ENCODE assay signal across 20 mouse cellular contexts in genomic region chr11:117694050-117694449, GRCm38 (mm10). TPM values are rescaled to one million over a fixed set of nuclear protein-coding genes. Genes with fewer than 3 reads are reported as not detected.
DNase-seq lines count a peak whose midpoint lies in the region; ATAC-seq and TF ChIP-seq lines count a peak whose summit lies in the region.
"Had no signal": no experiment of that assay in that cellular context is flagged by ENCODE, and none has a peak within 500 bp of the region (broad histone marks: within the 10 kb centered on the region; RNA-seq: fewer than 3 reads in every experiment).

No protein-coding gene starts in this region.

- no peak for ATAC-seq in heart, embryonic 16.5 days (replicated peaks; ENCODE audit: extremely low read depth, insufficient read depth, low FRiP score)
- peak; percentile 74 for ATAC-seq in lung, postnatal 0 days
- ATAC-seq in hematopoietic stem cell, adult 5-6 weeks (replicated peaks in 1 of 2; ENCODE audit: insufficient read depth in 1 of 2, low FRiP score in 2 of 2, low TSS enrichment in 1 of 2, low read depth in 1 of 2, poor library complexity in 2 of 2, severe bottlenecking in 2 of 2), result peak; percentile 17 to 48; a peak in 1 of 4 replicates
- ATAC-seq: forebrain, embryonic 16.5 days; intestine, embryonic 16.5 days; Patski had no signal

- H3K36me3 ChIP-seq in heart, embryonic 10.5 days, result no peaks in the 10 kb centered on the region
- H3K36me3 ChIP-seq in heart, embryonic 16.5 days (ENCODE audit: control insufficient read depth, insufficient read depth), result no peaks in the 10 kb centered on the region
- no peaks in the 10 kb centered on the region for H3K36me3 ChIP-seq in lung, postnatal 0 days (ENCODE audit: insufficient read depth, low read length)
- H3K36me3 ChIP-seq: embryonic facial prominence, embryonic 13.5 days; forebrain, embryonic 12.5 days; hindbrain, embryonic 15.5 days had no signal

- peaks cover 49% of the 10 kb centered on the region for H3K4me1 ChIP-seq in heart, embryonic 10.5 days
- peaks cover 34% of the 10 kb centered on the region for H3K4me1 ChIP-seq in heart, embryonic 16.5 days (ENCODE audit: control insufficient read depth, insufficient read depth, low read length)
- H3K4me1 ChIP-seq in lung, postnatal 0 days (ENCODE audit: insufficient read depth, low read depth, low read length), result no peaks in the 10 kb centered on the region

- TF ChIP-seq EP300 in lung, postnatal 0 days (IDR thresholded peaks at IDR 0.05), result no peak

- no peak overlapping the region for H3K4me3 ChIP-seq in heart, embryonic 10.5 days
- H3K4me3 ChIP-seq in heart, embryonic 16.5 days (ENCODE audit: low read length), result no peak overlapping the region
- no peak overlapping the region for H3K4me3 ChIP-seq in lung, postnatal 0 days (ENCODE audit: low read depth, low read length)
- H3K4me3 ChIP-seq: embryonic facial prominence, embryonic 13.5 days; forebrain, embryonic 12.5 days; heart, adult 2 months; hindbrain, embryonic 15.5 days had no signal

- no peak overlapping the region for H3K27ac ChIP-seq in heart, embryonic 10.5 days
- H3K27ac ChIP-seq in heart, embryonic 16.5 days (ENCODE audit: low read length), result peak overlapping the region; percentile 58
- H3K27ac ChIP-seq in lung, postnatal 0 days (ENCODE audit: low read length), result no peak overlapping the region
- H3K27ac ChIP-seq: embryonic facial prominence, embryonic 13.5 days; forebrain, embryonic 12.5 days; heart, adult 2 months; hindbrain, embryonic 15.5 days had no signal

- H3K4me2 ChIP-seq in heart, embryonic 16.5 days (ENCODE audit: low read depth, low read length), result no peak overlapping the region
- no peak overlapping the region for H3K4me2 ChIP-seq in lung, postnatal 0 days (replicated peaks; ENCODE audit: low read depth, low read length)
- H3K4me2 ChIP-seq: embryonic facial prominence, embryonic 13.5 days; forebrain, embryonic 12.5 days; hindbrain, embryonic 15.5 days had no signal

- WGBS in heart, embryonic 10.5 days, result 79% methylated on average over 5 of the region's 5 CpGs
- WGBS in heart, embryonic 16.5 days, result 60% methylated on average over 5 of the region's 5 CpGs
- 62% methylated on average over 5 of the region's 5 CpGs for WGBS in lung, postnatal 0 days

- no peaks in the 10 kb centered on the region for H3K27me3 ChIP-seq in heart, embryonic 10.5 days (ENCODE audit: insufficient read depth, poor library complexity, severe bottlenecking)
- H3K27me3 ChIP-seq in heart, embryonic 16.5 days (ENCODE audit: control insufficient read depth, insufficient read depth, low read length), result no peaks in the 10 kb centered on the region
- H3K27me3 ChIP-seq in lung, postnatal 0 days (replicated peaks; ENCODE audit: insufficient read depth, low read length), result no peaks in the 10 kb centered on the region
- H3K27me3 ChIP-seq: CH12.LX; embryonic facial prominence, embryonic 13.5 days; forebrain, embryonic 12.5 days; hindbrain, embryonic 15.5 days; Patski had no signal

- no peak overlapping the region for H3K9ac ChIP-seq in heart, embryonic 16.5 days (ENCODE audit: low read length)
- no peak overlapping the region for H3K9ac ChIP-seq in lung, postnatal 0 days (replicated peaks; ENCODE audit: low read depth)
- H3K9ac ChIP-seq: embryonic facial prominence, embryonic 13.5 days; forebrain, embryonic 12.5 days; hindbrain, embryonic 15.5 days had no signal

- DNase-seq in heart, adult 11 months, result peak; percentile 75
- DNase-seq in heart, embryonic 10.5 days (ENCODE audit: low spot score), result no peak
- DNase-seq in heart, adult 9 months (ENCODE audit: low spot score in 2 of 2), result no peak
- peak; percentile 55 for DNase-seq in lung, postnatal 0 days (ENCODE audit: low spot score)
- no peak for DNase-seq in lung, adult 18-20 months
- DNase-seq: adrenal gland, adult 2 months; adrenal gland, postnatal 25 days; cerebellum, adult 18-20 months; cerebellum, adult 9-11 months; cerebellum, postnatal 36 days; heart, adult 2 months had no signal

- TF ChIP-seq CTCF in lung, postnatal 0 days (IDR thresholded peaks at IDR 0.05), result no peak

- no peaks in the 10 kb centered on the region for H3K9me3 ChIP-seq in heart, embryonic 10.5 days
- no peaks in the 10 kb centered on the region for H3K9me3 ChIP-seq in heart, embryonic 16.5 days (replicated peaks; ENCODE audit: control insufficient read depth, low read length)
- no peaks in the 10 kb centered on the region for H3K9me3 ChIP-seq in lung, postnatal 0 days (ENCODE audit: low read length)
- H3K9me3 ChIP-seq: embryonic facial prominence, embryonic 13.5 days; forebrain, embryonic 12.5 days; hindbrain, embryonic 15.5 days had no signal

RNA-seq across cellular contexts. Expression of gene Tnrc6c, which starts 40.0 kb away (rescaled TPM):
- 6.1 and 7.4 TPM in 2 replicates for polyA plus RNA-seq in heart, embryonic 10.5 days (2016; fragmentation: Nextera tagmentation; extraction: Ambion mirVana)
- polyA plus RNA-seq in heart, embryonic 16.5 days (2015; fragmentation: Nextera tagmentation; extraction: Ambion mirVana), result 6.1 and 6.5 TPM in 2 replicates
- 8.9 and 9.8 TPM in 2 replicates for polyA plus RNA-seq in lung, postnatal 0 days (2015; fragmentation: Nextera tagmentation; extraction: Ambion mirVana)
- total RNA-seq in hematopoietic stem cell, adult 5-6 weeks (2017), result 24.6 and 25.4 TPM in 2 replicates

Comparison
In these comparisons a context has a peak if more than half of its experiments do, and no peak if none do; other contexts are left out.
1. DNase-seq: peak in heart, adult 11 months (single experiment) and lung, postnatal 0 days (single experiment); none in heart, embryonic 10.5 days (single experiment), heart, adult 9 months (0 of 2) and lung, adult 18-20 months (0 of 2).